Comparison of ENCODE assay signal across 8 mouse cellular contexts in the genomic region with DNA sequence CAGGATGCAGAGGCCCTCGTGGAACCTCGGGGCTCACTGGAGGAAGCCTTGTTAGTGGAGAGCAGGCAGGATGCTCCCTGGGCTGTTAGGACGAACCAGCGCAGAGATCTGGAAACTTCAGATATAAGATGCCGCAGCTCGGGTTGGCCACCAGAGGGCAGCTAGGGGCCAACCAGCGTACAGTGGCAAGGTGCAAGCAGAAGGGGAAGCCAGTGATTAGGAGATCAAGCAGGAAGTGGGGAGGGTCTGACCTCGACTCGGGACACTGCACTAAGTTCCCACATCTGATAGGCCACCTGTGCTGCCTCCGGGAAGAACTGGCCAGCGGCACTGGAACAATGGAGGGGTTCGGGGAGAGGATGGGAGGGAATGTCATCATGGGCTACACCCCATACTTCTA. TPM values are rescaled to one million over a fixed set of nuclear protein-coding genes. Genes with fewer than 3 reads are reported as not detected.
DNase-seq lines count a peak whose midpoint lies in the region; ATAC-seq and TF ChIP-seq lines count a peak whose summit lies in the region.

No protein-coding gene starts in this region.

- H3K36me3 ChIP-seq in intestine, postnatal 0 days (ENCODE audit: control insufficient read depth, insufficient read depth) = peaks cover 58% of the 10 kb centered on the region
- H3K36me3 ChIP-seq in limb, embryonic 11.5 days (ENCODE audit: control insufficient read depth, insufficient read depth, low read length) = no peaks in the 10 kb centered on the region; the same call in 1 of the 2 replicates
- H3K36me3 ChIP-seq in midbrain, embryonic 15.5 days (replicated peaks) = no peaks in the 10 kb centered on the region

- no peak overlapping the region for H3K27ac ChIP-seq in intestine, postnatal 0 days (ENCODE audit: low read depth, low read length)
- H3K27ac ChIP-seq in limb, embryonic 11.5 days (replicated peaks; ENCODE audit: low read depth, low read length) = no peak overlapping the region
- no peak overlapping the region for H3K27ac ChIP-seq in midbrain, embryonic 15.5 days

- no peak overlapping the region for H3K4me3 ChIP-seq in intestine, postnatal 0 days (ENCODE audit: low read depth, low read length)
- no peak overlapping the region for H3K4me3 ChIP-seq in limb, embryonic 11.5 days (ENCODE audit: low read depth, low read length)
- H3K4me3 ChIP-seq in midbrain, embryonic 15.5 days = no peak overlapping the region

- peak; percentile 95 for TF ChIP-seq CTCF in intestine, postnatal 0 days (IDR thresholded peaks at IDR 0.05; ENCODE audit: low read depth)

- ATAC-seq in intestine, postnatal 0 days = peak; percentile 34; the same call in 1 of the 2 replicates
- ATAC-seq in limb, embryonic 11.5 days (ENCODE audit: insufficient number of reproducible peaks, low FRiP score, low TSS enrichment, low read depth) = no peak
- ATAC-seq in midbrain, embryonic 15.5 days (replicated peaks) = peak; percentile 66

- no peaks in the 10 kb centered on the region for H3K27me3 ChIP-seq in intestine, postnatal 0 days (replicated peaks; ENCODE audit: control insufficient read depth, insufficient read depth, low read length)
- H3K27me3 ChIP-seq in limb, embryonic 11.5 days (ENCODE audit: control insufficient read depth, insufficient read depth, low read length) = no peaks in the 10 kb centered on the region
- H3K27me3 ChIP-seq in midbrain, embryonic 15.5 days (replicated peaks) = no peaks in the 10 kb centered on the region

- H3K9ac ChIP-seq in intestine, postnatal 0 days (ENCODE audit: low read depth, low read length) = no peak overlapping the region
- H3K9ac ChIP-seq in limb, embryonic 11.5 days (ENCODE audit: low read length) = no peak overlapping the region
- no peak overlapping the region for H3K9ac ChIP-seq in midbrain, embryonic 15.5 days

- H3K9me3 ChIP-seq in intestine, postnatal 0 days (ENCODE audit: control insufficient read depth) = no peaks in the 10 kb centered on the region
- no peaks in the 10 kb centered on the region for H3K9me3 ChIP-seq in limb, embryonic 11.5 days (ENCODE audit: control insufficient read depth, low read length)
- no peaks in the 10 kb centered on the region for H3K9me3 ChIP-seq in midbrain, embryonic 15.5 days

- WGBS in intestine, postnatal 0 days = 9% methylated on average over 12 of the region's 12 CpGs
- 8% methylated on average over 12 of the region's 12 CpGs for WGBS in limb, embryonic 11.5 days
- WGBS in midbrain, embryonic 15.5 days = 8% methylated on average over 12 of the region's 12 CpGs

- peak; percentile 21 to 40 for DNase-seq in urinary bladder, adult 18-20 months (ENCODE audit: low spot score in 2 of 2)
- no peak for DNase-seq in urinary bladder, adult 2 months (ENCODE audit: low spot score)
- peak; percentile 83 for DNase-seq in embryo, embryonic 10.5 days (ENCODE audit: low spot score)
- DNase-seq in heart, adult 18-20 months = peak; percentile 65 to 78
- peak; percentile 72 for DNase-seq in limb, embryonic 11.5 days (ENCODE audit: low spot score)
- DNase-seq in spleen, postnatal 10 days (ENCODE audit: low spot score in 2 of 2) = peak; percentile 26 to 65

- H3K4me1 ChIP-seq in intestine, postnatal 0 days (replicated peaks; ENCODE audit: control insufficient read depth, insufficient read depth, low read length) = no peaks in the 10 kb centered on the region
- no peaks in the 10 kb centered on the region for H3K4me1 ChIP-seq in limb, embryonic 11.5 days (ENCODE audit: control insufficient read depth, insufficient read depth, low read length)
- no peaks in the 10 kb centered on the region for H3K4me1 ChIP-seq in midbrain, embryonic 15.5 days

- H3K4me2 ChIP-seq in intestine, postnatal 0 days (replicated peaks; ENCODE audit: low read depth) = 0 out of 2 replicates have a peak overlapping the region, but pooled peaks have one; percentile 9
- no peak overlapping the region for H3K4me2 ChIP-seq in limb, embryonic 11.5 days (ENCODE audit: low read depth, severe bottlenecking)
- H3K4me2 ChIP-seq in midbrain, embryonic 15.5 days = no peak overlapping the region

RNA-seq across cellular contexts. Expression of a gene that starts 35.0 kb away (rescaled TPM):
- 204 and 234 TPM in 2 replicates for polyA plus RNA-seq in urinary bladder, adult 2 months (2012; rRNA removed)
- total RNA-seq in heart, adult 18-20 months (2021) = 100 to 1,000 TPM; 206 to 210 TPM
- polyA plus RNA-seq in intestine, postnatal 0 days (2015; fragmentation: Nextera tagmentation; extraction: Ambion mirVana) = 86.9 and 89.2 TPM in 2 replicates
- polyA plus RNA-seq in limb, embryonic 11.5 days (2014; fragmentation: Nextera tagmentation; extraction: Ambion mirVana) = 93.9 and 97.4 TPM in 2 replicates
- 42.2 and 48.0 TPM in 2 replicates for polyA plus RNA-seq in midbrain, embryonic 15.5 days (2015; fragmentation: Nextera tagmentation; extraction: Ambion mirVana)

RNA-seq across cellular contexts. Expression of a gene that starts 35.6 kb away (rescaled TPM):
- 19.5 and 25.0 TPM in 2 replicates for polyA plus RNA-seq in urinary bladder, adult 2 months (2012; rRNA removed)
- 10 to 100 TPM; 26.7 to 32.7 TPM for total RNA-seq in heart, adult 18-20 months (2021)
- 29.9 and 30.3 TPM in 2 replicates for polyA plus RNA-seq in intestine, postnatal 0 days (2015; fragmentation: Nextera tagmentation; extraction: Ambion mirVana)
- polyA plus RNA-seq in limb, embryonic 11.5 days (2014; fragmentation: Nextera tagmentation; extraction: Ambion mirVana) = 13.3 and 13.4 TPM in 2 replicates
- 15.4 and 16.4 TPM in 2 replicates for polyA plus RNA-seq in midbrain, embryonic 15.5 days (2015; fragmentation: Nextera tagmentation; extraction: Ambion mirVana)
